Mouse (Mus musculus) left cerebral cortex, postnatal 25 days (tissue): Measurements from ENCODE around the gene Edem3. TPM values are rescaled to one million over a fixed set of nuclear protein-coding genes. Genes with fewer than 3 reads are reported as not detected.
"Not testable (repeated sequence)": the region's sequence is repeated elsewhere in the genome, so short reads cannot be mapped to it uniquely, and the experiment has no call there.

Source experiments
- DNase-seq, 2 experiments: peaks; one replicate each; pipeline ENCODE4 v3.0.0; 2022; ENCODE audit warnings: low spot score in 2 of 2, mixed read lengths in 1 of 2
- intact Hi-C: fragments of 180-260 bp; cut with DNase I; formaldehyde crosslinking; loops from one replicate; pipeline ENCODE4 v1.15.1; 2025
- total RNA-seq, 2 experiments: library from RNA; stranded (reverse); gene quantifications; 2 replicates each; pipeline ENCODE4 v1.2.3; 2021

Edem3 gene
- total RNA-seq, 2 experiments from 2014 or later, result 38.5 to 39.7 TPM

- DNase-seq, result no peak
- intact Hi-C loops, result no loop called here
These were observed 34.0 kb downstream of the Edem3 start for GRCm38 (mm10) chr1:151789136-151789535.

GRCm38 (mm10) chr1:151792076-151792475 is 36.9 kb downstream of the Edem3 start:
- DNase-seq, intact Hi-C loops: not testable (repeated sequence)

- intact Hi-C loops, DNase-seq: not testable (repeated sequence)
These were observed 47.6 kb downstream of the Edem3 start for GRCm38 (mm10) chr1:151802795-151803194.

- intact Hi-C loops, result no loop called here
These were observed 52.1 kb downstream of the Edem3 start for GRCm38 (mm10) chr1:151807286-151807685.

GRCm38 (mm10) chr1:151810628-151811421 is 55.7 kb downstream of the Edem3 start:
- intact Hi-C loops, result no loop called here
- no peak for DNase-seq

More at GRCm38 (mm10) chr1:151807286-151807685, 52.1 kb downstream of the Edem3 start:
- DNase-seq, result no peak

GRCm38 (mm10) chr1:151811456-151811855 is 56.3 kb downstream of the Edem3 start:
- intact Hi-C loops, result no loop called here
- no peak for DNase-seq

GRCm38 (mm10) chr1:151812004-151812712 is 57.0 kb downstream of the Edem3 start:
- no peak for DNase-seq
- intact Hi-C loops, result no loop called here

GRCm38 (mm10) chr1:151816051-151816450 is 60.9 kb downstream of the Edem3 start:
- DNase-seq, result no peak
- intact Hi-C loops, result no loop called here

GRCm38 (mm10) chr1:151819190-151819589 is 64.0 kb downstream of the Edem3 start:
- intact Hi-C loops, result no loop called here
- DNase-seq, result no peak

- peak; percentile 66 to 83 for DNase-seq
- intact Hi-C loops, result loop anchor here (1.0 to 5.0 kb wide), 3 partner anchors 272 to 702 kb away; partner anchors contain the start of gene 1700025G04Rik
These were observed 65.3 kb downstream of the Edem3 start for GRCm38 (mm10) chr1:151820457-151820856.

GRCm38 (mm10) chr1:151825065-151825464 is 69.9 kb downstream of the Edem3 start:
- intact Hi-C loops, result no loop called here
- peak in 1 of 2 experiments; percentile 67 for DNase-seq

- DNase-seq, result no peak
- intact Hi-C loops, result no loop called here
These were observed 76.6 kb downstream of the Edem3 start for GRCm38 (mm10) chr1:151831791-151832190.

GRCm38 (mm10) chr1:151835261-151835660 is 80.1 kb downstream of the Edem3 start:
- DNase-seq, result no peak
- intact Hi-C loops, result no loop called here

GRCm38 (mm10) chr1:151840345-151840744 is 85.2 kb downstream of the Edem3 start:
- intact Hi-C loops, DNase-seq: not testable (repeated sequence)

- intact Hi-C loops, result loop anchor here (5.0 kb wide), 1 partner anchor 442 kb away; no protein-coding TSS in a partner anchor
- DNase-seq, result no peak
These were observed 90.2 kb downstream of the Edem3 start for GRCm38 (mm10) chr1:151845252-151845832.

GRCm38 (mm10) chr1:151845926-151846782 is 91.0 kb downstream of the Edem3 start:
- intact Hi-C loops, result loop anchor here (5.0 kb wide), 1 partner anchor 441 kb away; no protein-coding TSS in a partner anchor
- DNase-seq, result no peak

GRCm38 (mm10) chr1:151848286-151848685 is 93.1 kb downstream of the Edem3 start:
- DNase-seq, result no peak
- intact Hi-C loops, result loop anchor here (5.0 kb wide), 1 partner anchor 439 kb away; no protein-coding TSS in a partner anchor

- no peak for DNase-seq
- intact Hi-C loops, result loop anchor here (5.0 kb wide), 1 partner anchor 437 kb away; no protein-coding TSS in a partner anchor
These were observed 94.9 kb downstream of the Edem3 start for GRCm38 (mm10) chr1:151849993-151850608.
